ENCODE assay signal across 10 mouse cellular contexts in the genomic region with DNA sequence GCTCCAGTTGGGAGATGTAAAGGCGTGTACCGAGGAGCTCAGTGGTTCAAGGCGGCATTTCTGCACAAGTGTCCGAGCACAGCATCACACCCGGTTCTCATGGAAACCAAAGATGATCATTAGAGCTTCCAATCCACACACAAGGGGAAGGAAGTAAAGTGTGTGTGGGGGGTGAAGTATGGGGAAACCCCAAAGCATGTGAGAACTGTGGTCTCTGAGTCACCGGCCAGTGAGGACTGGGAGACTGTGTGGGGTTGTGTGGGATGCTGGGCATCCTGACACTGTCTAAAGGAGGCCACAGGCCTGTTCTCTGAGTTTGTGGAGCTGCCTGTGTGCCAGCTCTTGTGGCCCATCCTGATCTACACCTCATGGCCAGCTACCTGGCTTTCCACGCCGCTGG. TPM values are rescaled to one million over a fixed set of nuclear protein-coding genes. Genes with fewer than 3 reads are reported as not detected.
DNase-seq lines count a peak whose midpoint lies in the region; ATAC-seq lines count a peak whose summit lies in the region.
"Had no signal": no experiment of that assay in that cellular context is flagged by ENCODE, and none has a peak within 500 bp of the region (broad histone marks: within the 10 kb centered on the region; RNA-seq: fewer than 3 reads in every experiment).

No protein-coding gene starts in this region.

- H3K4me2 ChIP-seq in heart, embryonic 11.5 days: no peak overlapping the region

- H3K4me3 ChIP-seq in heart, embryonic 11.5 days (ENCODE audit: low read depth, low read length): no peak overlapping the region
- no peak overlapping the region for H3K4me3 ChIP-seq in macrophage (ENCODE audit: inconsistent target)

- H3K36me3 ChIP-seq in heart, embryonic 11.5 days (ENCODE audit: control insufficient read depth, insufficient read depth, low read length): no peaks in the 10 kb centered on the region
- no peaks in the 10 kb centered on the region for H3K36me3 ChIP-seq in macrophage (ENCODE audit: inconsistent target)

- no peak for DNase-seq in heart, postnatal 4 days
- DNase-seq in 3T3-L1 (ENCODE audit: low read depth, low spot score): peak; percentile 89
- no peak for DNase-seq in layer of hippocampus, postnatal 25 days (ENCODE audit: extremely low spot score in 1 of 2, low spot score in 1 of 2)
- no peak for DNase-seq in urinary bladder, postnatal 4 days (ENCODE audit: low spot score in 2 of 2)
- DNase-seq in embryo, embryonic 11 days: no peak
- DNase-seq: cerebellum, postnatal 10 days; left cerebral cortex, postnatal 4 days had no signal

- H3K9ac ChIP-seq in heart, embryonic 11.5 days (ENCODE audit: low read depth, low read length): no peak overlapping the region

- H3K27me3 ChIP-seq in heart, embryonic 11.5 days (ENCODE audit: control insufficient read depth, insufficient read depth, low read length): peaks cover 6% of the 10 kb centered on the region

- no peaks in the 10 kb centered on the region for H3K9me3 ChIP-seq in heart, embryonic 11.5 days (replicated peaks; ENCODE audit: control insufficient read depth, low read length)

- H3K4me1 ChIP-seq in heart, embryonic 11.5 days (ENCODE audit: control insufficient read depth, insufficient read depth, low read length): peaks cover 15% of the 10 kb centered on the region

- peak overlapping the region; percentile 70; the same call in 1 of the 2 replicates for H3K27ac ChIP-seq in heart, embryonic 11.5 days (ENCODE audit: low read depth, low read length)
- peak overlapping the region; percentile 92 for H3K27ac ChIP-seq in macrophage

- no peaks in the 10 kb centered on the region for H3K79me2 ChIP-seq in macrophage (ENCODE audit: inconsistent target)

- WGBS in heart, embryonic 11.5 days (ENCODE audit: insufficient replicate concordance): 88% methylated on average over 8 of the region's 8 CpGs
- WGBS in macrophage (ENCODE audit: missing documents): 30% methylated on average over 8 of the region's 8 CpGs

- no peak for ATAC-seq in heart, embryonic 11.5 days (replicated peaks; ENCODE audit: insufficient number of reproducible peaks, low FRiP score, low TSS enrichment)
- ATAC-seq in activated CD4-positive, CD25-positive, alpha-beta regulatory T cell, adult 4 months: peak; percentile 76

RNA-seq across cellular contexts. Expression of gene Apeh, which starts 26.3 kb away (rescaled TPM):
- 64.5 and 70.7 TPM in 2 replicates for polyA plus RNA-seq in heart, embryonic 11.5 days (2014; fragmentation: Nextera tagmentation; extraction: Ambion mirVana)
- 10 to 100 TPM; 42.2 to 45.1 TPM for total RNA-seq in heart, postnatal 4 days (2021)
- 10 to 100 TPM; 39.4 to 45.0 TPM for polyA plus RNA-seq in activated CD4-positive, CD25-positive, alpha-beta regulatory T cell, adult 4 months (2017; shearing (Covaris generic))
- total RNA-seq in macrophage (2018; cell fraction: chromatin; rRNA removed): 100 to 1,000 TPM in 15 of 26 experiments, 10 to 100 TPM in 11; 38.8 to 163 (median 114) TPM
- total RNA-seq in macrophage (2018; cell fraction: cytosol; rRNA removed): 10 to 100 TPM; 26.4 to 51.2 (median 37.4) TPM
- 100 to 1,000 TPM in 1 of 26 experiments, 10 to 100 TPM in 25; 35.1 to 106 (median 59.2) TPM for total RNA-seq in macrophage (2018; cell fraction: nucleus; rRNA removed)
- 30.5 to 37.0 TPM (median 32.8 TPM) in 3 replicates for polyA plus RNA-seq in macrophage (2018)
- 10 to 100 TPM; 32.0 to 32.7 TPM for total RNA-seq in layer of hippocampus, postnatal 25 days (2021)

RNA-seq across cellular contexts. Expression of gene Rnf123, which starts 37.5 kb away (rescaled TPM):
- polyA plus RNA-seq in heart, embryonic 11.5 days (2014; fragmentation: Nextera tagmentation; extraction: Ambion mirVana): 23.4 and 27.2 TPM in 2 replicates
- 10 to 100 TPM; 62.6 to 63.4 TPM for total RNA-seq in heart, postnatal 4 days (2021)
- polyA plus RNA-seq in activated CD4-positive, CD25-positive, alpha-beta regulatory T cell, adult 4 months (2017; shearing (Covaris generic)): 10 to 100 TPM; 49.9 to 75.8 TPM
- total RNA-seq in macrophage (2018; cell fraction: chromatin; rRNA removed): 100 to 1,000 TPM in 18 of 26 experiments, 10 to 100 TPM in 8; 65.0 to 188 (median 134) TPM
- 10 to 100 TPM; 10.6 to 23.2 (median 15.3) TPM for total RNA-seq in macrophage (2018; cell fraction: cytosol; rRNA removed)
- 100 to 1,000 TPM in 1 of 26 experiments, 10 to 100 TPM in 25; 29.7 to 102 (median 56.1) TPM for total RNA-seq in macrophage (2018; cell fraction: nucleus; rRNA removed)
- 16.0 to 22.0 TPM (median 16.5 TPM) in 3 replicates for polyA plus RNA-seq in macrophage (2018)
- 10 to 100 TPM; 95.1 to 97.3 TPM for total RNA-seq in layer of hippocampus, postnatal 25 days (2021)

RNA-seq across cellular contexts. Expression of gene Mst1, which starts 40.4 kb away (rescaled TPM):
- polyA plus RNA-seq in heart, embryonic 11.5 days (2014; fragmentation: Nextera tagmentation; extraction: Ambion mirVana): 1.4 and 1.8 TPM in 2 replicates
- not detected for total RNA-seq in heart, postnatal 4 days (2021)
- under 1 TPM; 0.40 to 0.48 TPM for polyA plus RNA-seq in activated CD4-positive, CD25-positive, alpha-beta regulatory T cell, adult 4 months (2017; shearing (Covaris generic))
- 1 to 10 TPM in 8 of 26 experiments, under 1 TPM in 7, not detected in 11; 0.33 to 2.5 (median 1.2) TPM for total RNA-seq in macrophage (2018; cell fraction: chromatin; rRNA removed)
- total RNA-seq in macrophage (2018; cell fraction: cytosol; rRNA removed): under 1 TPM in 25 of 26 experiments, not detected in 1; 0.06 to 0.41 (median 0.26) TPM
- 1 to 10 TPM in 2 of 26 experiments, under 1 TPM in 13, not detected in 11; 0.26 to 3.2 (median 0.58) TPM for total RNA-seq in macrophage (2018; cell fraction: nucleus; rRNA removed)
- polyA plus RNA-seq in macrophage (2018): 0.09 to 0.19 TPM in 2 of 3 replicates, not detected in the other
- total RNA-seq in layer of hippocampus, postnatal 25 days (2021): not detected
- total RNA-seq: left cerebral cortex, postnatal 4 days had no signal
